Mouse (Mus musculus): ENCODE data around the gene Sap30. TPM values are rescaled to one million over a fixed set of nuclear protein-coding genes. Genes with fewer than 3 reads are reported as not detected.
"Not testable (repeated sequence)": the region's sequence is repeated elsewhere in the genome, so short reads cannot be mapped to it uniquely, and the experiment has no call there.

The Sap30 gene
- polyA plus RNA-seq, 1 experiment from 2014 or later = 48.1 TPM

DNA sequence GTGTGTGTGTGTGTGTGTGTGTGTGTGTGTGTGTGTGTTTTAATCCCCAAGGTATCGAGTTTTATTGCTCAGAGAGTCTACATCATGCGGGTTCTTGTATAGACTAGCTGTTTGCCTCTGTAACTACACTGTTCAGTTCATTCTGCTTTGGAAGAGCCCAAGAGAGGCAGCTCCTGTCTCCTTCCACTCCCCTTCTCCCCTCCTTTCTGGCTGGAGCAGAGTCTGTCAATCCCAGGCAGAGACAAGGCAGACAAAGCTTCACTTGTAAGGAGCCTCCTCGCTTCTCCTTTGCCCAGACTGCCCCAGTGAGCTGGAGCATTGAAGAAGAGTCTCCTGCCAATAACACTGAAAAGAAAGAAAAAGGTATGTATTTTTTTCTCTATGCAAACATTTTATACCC lies 31.9 kb downstream of the Sap30 start, which contains the start of gene Scrg1:
Scrg1 (plus strand) TSS at position 159 of the 400 bp plus-strand sequence.
- Histone ChIP-seq H3K4me3 (no peak within 1 kb of the TSS), H3K4me2 (no peak within 1 kb of the TSS), H3K9ac (no peak within 1 kb of the TSS), H3K27me3 (no peaks in the 10 kb centered on the region), H3K36me3 (no peaks in the 10 kb centered on the region), H3K9me3 (no peaks in the 10 kb centered on the region), H3K4me1 (replicated peaks) (no peaks in the 10 kb centered on the region), H3K27ac (no peak within 1 kb of the TSS)
- no peak; the same call in 1 of the 2 replicates for ATAC-seq (ENCODE audit: low FRiP score)
- 66% methylated on average over 3 of the region's 3 CpGs for WGBS

DNA sequence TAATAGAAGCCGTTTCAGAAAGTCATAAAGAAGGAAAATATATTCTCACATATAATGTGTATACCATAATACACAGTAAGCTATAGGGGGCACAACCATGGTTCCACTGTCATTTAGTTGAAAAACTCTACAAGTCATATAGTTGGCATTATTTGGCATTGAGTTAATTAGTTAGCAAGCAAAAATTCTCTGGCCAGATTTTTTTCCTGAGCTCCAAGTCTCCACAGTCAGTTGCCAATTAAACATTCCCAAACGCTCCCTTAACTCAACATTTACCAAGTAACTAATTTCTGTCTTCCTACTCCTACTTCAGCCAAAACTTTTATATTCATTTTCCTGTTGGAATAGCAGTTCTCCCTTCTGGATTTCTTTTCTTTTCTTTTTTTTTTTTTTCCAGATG lies 34.3 kb downstream of the Sap30 start:
- Histone ChIP-seq H3K9ac (no peak overlapping the region), H3K4me3 (no peak overlapping the region), H3K4me1 (replicated peaks) (no peaks in the 10 kb centered on the region), H3K27ac (no peak overlapping the region), H3K4me2 (no peak overlapping the region), H3K36me3 (no peaks in the 10 kb centered on the region), H3K27me3 (no peaks in the 10 kb centered on the region), H3K9me3 (no peaks in the 10 kb centered on the region)
- ATAC-seq (ENCODE audit: low FRiP score) = no peak
- WGBS = 96% methylated on average over 2 of the region's 2 CpGs

GRCm38 (mm10) chr8:57451896-57452295 lies 35.8 kb downstream of the Sap30 start:
- H3K36me3 ChIP-seq = no peaks in the 10 kb centered on the region
- ATAC-seq (ENCODE audit: low FRiP score) = no peak
- H3K27ac ChIP-seq = no peak overlapping the region
- H3K4me1 ChIP-seq (replicated peaks) = no peaks in the 10 kb centered on the region
- H3K4me2 ChIP-seq = no peak overlapping the region
- no peak overlapping the region for H3K9ac ChIP-seq
- no peaks in the 10 kb centered on the region for H3K9me3 ChIP-seq
- no peaks in the 10 kb centered on the region for H3K27me3 ChIP-seq
- 98% methylated on average over 4 of the region's 4 CpGs for WGBS
- no peak overlapping the region for H3K4me3 ChIP-seq

DNA sequence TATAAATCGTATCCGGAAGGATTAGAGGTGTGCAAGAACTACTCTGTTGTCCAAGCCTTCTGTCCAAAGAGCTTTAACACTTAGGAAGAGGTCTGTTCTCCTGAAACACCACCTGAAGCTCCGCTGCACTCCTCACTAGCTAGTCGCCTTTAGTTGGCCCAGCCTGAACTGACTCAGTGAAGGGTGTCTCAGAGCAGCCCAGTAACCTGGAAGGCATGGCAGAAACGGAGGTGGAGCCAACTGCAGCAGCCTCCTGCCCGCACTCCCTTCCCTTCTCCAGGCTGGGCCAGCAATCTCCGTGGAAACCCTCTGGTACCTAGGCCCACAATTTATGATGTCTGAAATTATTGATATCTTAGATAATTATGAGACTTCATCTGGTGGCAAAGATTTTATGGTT lies 36.9 kb downstream of the Sap30 start:
- 81% methylated on average over 7 of the region's 7 CpGs for WGBS

DNA sequence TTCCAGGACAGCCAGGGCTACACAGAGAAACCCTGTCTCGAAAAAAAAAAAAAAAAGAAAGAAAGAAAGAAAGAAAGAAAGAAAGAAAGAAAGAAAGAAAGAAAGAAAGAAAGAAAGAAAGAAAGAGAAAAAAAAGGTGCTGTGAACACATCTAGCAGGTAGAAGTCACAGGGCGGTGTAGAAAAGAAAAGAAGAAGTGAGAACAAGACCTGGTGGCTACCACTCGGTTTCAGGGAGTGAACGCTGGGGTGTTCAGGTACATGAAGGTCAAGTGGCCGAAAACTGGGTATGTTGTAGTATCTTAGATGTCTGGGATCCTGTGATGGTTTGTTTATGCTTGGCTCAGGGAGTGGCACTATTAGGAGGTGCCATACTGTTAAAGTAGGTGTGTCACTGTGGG lies 41.8 kb downstream of the Sap30 start:
- H3K27me3 ChIP-seq; H3K4me1 ChIP-seq (replicated peaks); H3K9ac ChIP-seq; H3K4me3 ChIP-seq; H3K9me3 ChIP-seq; H3K36me3 ChIP-seq; H3K4me2 ChIP-seq; H3K27ac ChIP-seq; ATAC-seq (ENCODE audit: low FRiP score): not testable (repeated sequence)
- WGBS = 86% methylated on average over 5 of the region's 5 CpGs

More for the DNA sequence above, 36.9 kb downstream of the Sap30 start:
- Histone ChIP-seq H3K27ac (no peak overlapping the region), H3K4me3 (no peak overlapping the region), H3K4me2 (no peak overlapping the region), H3K4me1 (replicated peaks) (no peaks in the 10 kb centered on the region), H3K36me3 (no peaks in the 10 kb centered on the region), H3K9me3 (no peaks in the 10 kb centered on the region), H3K27me3 (no peaks in the 10 kb centered on the region), H3K9ac (no peak overlapping the region)
- no peak for ATAC-seq (ENCODE audit: low FRiP score)

DNA sequence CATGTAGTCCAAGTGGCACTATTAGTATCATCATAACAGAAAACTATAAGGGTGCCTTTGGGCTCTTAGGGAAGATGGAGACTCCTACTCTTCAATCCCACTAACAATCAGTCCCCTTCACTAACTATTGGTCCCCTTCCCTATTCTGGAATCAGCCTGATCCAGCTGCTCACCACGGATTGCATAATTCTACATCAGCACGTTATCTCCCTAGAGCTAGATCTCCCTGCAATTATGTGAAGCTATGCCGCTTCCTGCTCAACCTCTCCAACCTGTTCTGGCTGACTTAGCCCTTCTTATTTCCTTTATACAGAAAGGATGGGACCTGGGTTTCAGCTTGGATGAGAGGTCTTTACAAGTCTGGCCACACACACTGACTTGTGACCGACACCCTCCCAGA lies 44.4 kb downstream of the Sap30 start:
- H3K27me3 ChIP-seq = no peaks in the 10 kb centered on the region
- no peaks in the 10 kb centered on the region for H3K36me3 ChIP-seq
- 80% methylated on average over 4 of the region's 4 CpGs for WGBS
- no peaks in the 10 kb centered on the region for H3K9me3 ChIP-seq
- H3K4me1 ChIP-seq (replicated peaks) = no peaks in the 10 kb centered on the region
- H3K4me2 ChIP-seq = no peak overlapping the region
- ATAC-seq (ENCODE audit: low FRiP score) = no peak
- no peak overlapping the region for H3K4me3 ChIP-seq
- no peak overlapping the region for H3K9ac ChIP-seq
- H3K27ac ChIP-seq = no peak overlapping the region

- Histone ChIP-seq H3K36me3 (no peaks in the 10 kb centered on the region), H3K9me3 (no peaks in the 10 kb centered on the region), H3K27me3 (no peaks in the 10 kb centered on the region), H3K9ac (no peak overlapping the region), H3K4me1 (replicated peaks) (no peaks in the 10 kb centered on the region), H3K4me3 (no peak overlapping the region), H3K4me2 (no peak overlapping the region), H3K27ac (no peak overlapping the region)
- no peak for ATAC-seq (ENCODE audit: low FRiP score)
- 83% methylated on average over 5 of the region's 5 CpGs for WGBS
Measured at GRCm38 (mm10) chr8:57441556-57441955, 46.1 kb downstream of the Sap30 start.

DNA sequence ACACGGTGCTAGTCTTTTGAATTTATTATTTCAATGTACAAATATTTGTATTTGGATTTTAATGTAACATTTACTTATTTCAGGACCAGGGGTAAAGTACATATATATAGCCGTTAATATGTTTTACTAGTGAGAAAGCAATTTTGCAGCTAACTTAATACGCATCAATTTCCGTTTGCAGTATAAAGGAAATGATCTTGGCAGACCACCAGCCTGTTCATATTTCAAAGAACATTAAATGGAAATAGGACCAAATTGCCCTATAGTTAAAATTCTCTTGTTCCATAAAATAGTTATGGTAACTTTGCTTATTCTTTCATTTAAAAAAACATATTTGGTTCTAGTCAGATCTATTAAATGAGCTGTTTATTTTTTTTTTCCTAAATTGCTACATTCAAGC lies 46.5 kb downstream of the Sap30 start:
- no peak overlapping the region for H3K9ac ChIP-seq
- H3K4me1 ChIP-seq (replicated peaks) = peaks cover 3% of the 10 kb centered on the region; the same call in 1 of the 2 replicates
- no peak overlapping the region for H3K4me2 ChIP-seq
- H3K4me3 ChIP-seq = no peak overlapping the region
- no peaks in the 10 kb centered on the region for H3K9me3 ChIP-seq
- no peak overlapping the region for H3K27ac ChIP-seq
- 85% methylated on average over 4 of the region's 4 CpGs for WGBS
- no peaks in the 10 kb centered on the region for H3K36me3 ChIP-seq
- ATAC-seq (ENCODE audit: low FRiP score) = no peak
- no peaks in the 10 kb centered on the region for H3K27me3 ChIP-seq

DNA sequence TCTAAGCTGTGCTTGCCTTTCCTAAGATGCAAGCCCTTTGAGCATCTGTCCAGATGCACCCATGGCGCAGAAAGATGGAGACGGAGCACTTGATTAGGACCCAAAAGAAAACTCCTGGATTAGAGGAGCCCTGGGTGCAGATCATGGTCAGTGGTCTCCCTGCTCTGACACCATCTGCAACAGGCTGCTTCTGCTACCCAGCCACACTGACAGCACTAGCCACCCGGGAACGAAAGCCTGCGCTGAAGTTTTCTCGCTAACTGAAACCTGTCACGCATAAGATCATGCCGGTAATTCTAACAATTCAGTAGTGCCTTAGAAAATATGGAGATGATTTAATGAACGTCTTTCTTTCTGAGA lies 51.2 kb downstream of the Sap30 start:
- H3K4me1 ChIP-seq (replicated peaks) = peaks cover 9% of the 10 kb centered on the region
- no peak overlapping the region for H3K27ac ChIP-seq
- no peak for ATAC-seq (ENCODE audit: low FRiP score)
- H3K27me3 ChIP-seq = no peaks in the 10 kb centered on the region
- WGBS = 75% methylated on average over 9 of the region's 9 CpGs
- no peak overlapping the region for H3K4me3 ChIP-seq
- H3K9me3 ChIP-seq = no peaks in the 10 kb centered on the region
- H3K4me2 ChIP-seq = no peak overlapping the region
- H3K9ac ChIP-seq = no peak overlapping the region
- no peaks in the 10 kb centered on the region for H3K36me3 ChIP-seq

GRCm38 (mm10) chr8:57435768-57436436 lies 51.8 kb downstream of the Sap30 start:
- Histone ChIP-seq H3K27me3 (no peaks in the 10 kb centered on the region), H3K4me2 (no peak overlapping the region), H3K36me3 (no peaks in the 10 kb centered on the region), H3K27ac (peak overlapping the region; percentile 35; the same call in 1 of the 2 replicates), H3K9me3 (no peaks in the 10 kb centered on the region), H3K4me1 (replicated peaks) (peaks cover 9% of the 10 kb centered on the region), H3K4me3 (no peak overlapping the region), H3K9ac (no peak overlapping the region)
- WGBS = 63% methylated on average over 18 of the region's 18 CpGs
- ATAC-seq (ENCODE audit: low FRiP score) = peak; percentile 72

DNA sequence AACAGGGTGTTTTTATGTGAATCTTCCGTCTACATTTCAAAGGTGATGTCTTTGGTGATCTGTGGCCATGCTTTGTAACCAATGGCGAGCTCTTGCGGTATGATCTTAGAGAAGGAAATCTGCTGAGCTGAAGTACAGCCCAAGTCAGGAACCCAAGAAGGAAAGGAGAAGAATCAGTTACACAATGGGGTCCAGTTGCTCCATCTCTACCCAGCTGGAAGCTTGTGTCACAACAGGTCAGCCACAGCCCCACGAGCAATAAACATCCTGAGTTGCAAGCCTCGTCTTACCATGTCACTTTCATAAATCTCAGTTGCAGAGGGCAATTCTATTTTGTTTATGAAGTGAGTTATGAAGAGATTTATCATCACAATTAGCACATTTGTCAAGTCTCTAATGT lies 54.9 kb downstream of the Sap30 start:
- Histone ChIP-seq H3K4me1 (replicated peaks) (peaks cover 13% of the 10 kb centered on the region), H3K9me3 (no peaks in the 10 kb centered on the region), H3K9ac (no peak overlapping the region), H3K27me3 (no peaks in the 10 kb centered on the region), H3K4me2 (no peak overlapping the region), H3K27ac (no peak overlapping the region), H3K4me3 (no peak overlapping the region), H3K36me3 (no peaks in the 10 kb centered on the region)
- WGBS = 86% methylated on average over 5 of the region's 5 CpGs
- ATAC-seq (ENCODE audit: low FRiP score) = no peak

Data from hindbrain, embryonic 13.5 days (tissue).